Mouse (Mus musculus) MEL (cell line): ENCODE results near the gene Mepe.

Source experiments
- CHD1 ChIP-seq: IDR thresholded peaks from 2 replicates; pipeline ENCODE4 v1.6.1; 2012; ENCODE audit warnings: low read depth, mild to moderate bottlenecking, inconsistent platforms, low read length, improper control_type of control experiment
- CTCF ChIP-seq, 3 experiments: IDR thresholded peaks in 2 of 3; conservative IDR thresholded peaks in 1 of 3; 2 replicates each; pipeline ENCODE4 v1.5.1; 2011 to 2012; ENCODE audit warnings: low read length in 3 of 3, low read depth in 2 of 3, mild to moderate bottlenecking in 2 of 3, improper control_type of control experiment in 1 of 3, inconsistent platforms in 1 of 3, mixed read lengths in 1 of 3, moderate library complexity in 1 of 3; ENCODE audit not compliant: control insufficient read depth in 1 of 3, insufficient read depth in 1 of 3, poor library complexity in 1 of 3, severe bottlenecking in 1 of 3
- EP300 ChIP-seq, 2 experiments: IDR thresholded peaks; 2 replicates each; pipeline ENCODE4 v1.6.1; 2011; ENCODE audit warnings: improper control_type of control experiment in 2 of 2, low read length in 2 of 2, low read depth in 1 of 2, mild to moderate bottlenecking in 1 of 2
- GABPA ChIP-seq: IDR thresholded peaks from 2 replicates; pipeline ENCODE4 v1.6.1; 2012; ENCODE audit warnings: low read depth, mild to moderate bottlenecking, inconsistent platforms, low read length, improper control_type of control experiment, moderate library complexity
- HCFC1 ChIP-seq: IDR thresholded peaks from 2 replicates; pipeline ENCODE4 v1.6.1; 2012; ENCODE audit warnings: low read depth, mild to moderate bottlenecking, inconsistent platforms, low read length, improper control_type of control experiment, moderate library complexity
- NELFE ChIP-seq: IDR thresholded peaks from 2 replicates; pipeline ENCODE4 v1.6.1; 2011; ENCODE audit warnings: low read depth, low read length, improper control_type of control experiment
- POLR2A ChIP-seq, 2 experiments: IDR thresholded peaks; 2 replicates each; pipeline ENCODE4 v1.6.1; 2011 to 2012; ENCODE audit warnings: low read length in 2 of 2, mild to moderate bottlenecking in 2 of 2, control low read depth in 1 of 2, improper control_type of control experiment in 1 of 2, low read depth in 1 of 2, moderate library complexity in 1 of 2; ENCODE audit not compliant: control insufficient read depth in 1 of 2, insufficient read depth in 1 of 2, poor library complexity in 1 of 2
- RAD21 ChIP-seq: IDR thresholded peaks from 2 replicates; pipeline ENCODE4 v1.6.1; 2011; ENCODE audit warnings: mild to moderate bottlenecking, low read depth, low read length, improper control_type of control experiment
- RCOR1 ChIP-seq: IDR thresholded peaks from 2 replicates; pipeline ENCODE4 v1.6.1; 2012; ENCODE audit warnings: low read depth, mild to moderate bottlenecking, inconsistent platforms, low read length, improper control_type of control experiment
- UBTF ChIP-seq: IDR thresholded peaks from 2 replicates; pipeline ENCODE4 v1.6.1; 2012; ENCODE audit warnings: low read depth, mild to moderate bottlenecking, inconsistent platforms, low read length, improper control_type of control experiment, moderate library complexity, borderline replicate concordance; ENCODE audit not compliant: insufficient read depth
- ZC3H11A ChIP-seq: IDR thresholded peaks from 2 replicates; pipeline ENCODE4 v1.6.1; 2012; ENCODE audit warnings: low read depth, mild to moderate bottlenecking, inconsistent platforms, low read length, improper control_type of control experiment
- ZKSCAN1 ChIP-seq: IDR thresholded peaks from 2 replicates; pipeline ENCODE4 v1.6.1; 2012; ENCODE audit warnings: low read depth, mild to moderate bottlenecking, inconsistent platforms, low read length, improper control_type of control experiment, moderate library complexity

DNA sequence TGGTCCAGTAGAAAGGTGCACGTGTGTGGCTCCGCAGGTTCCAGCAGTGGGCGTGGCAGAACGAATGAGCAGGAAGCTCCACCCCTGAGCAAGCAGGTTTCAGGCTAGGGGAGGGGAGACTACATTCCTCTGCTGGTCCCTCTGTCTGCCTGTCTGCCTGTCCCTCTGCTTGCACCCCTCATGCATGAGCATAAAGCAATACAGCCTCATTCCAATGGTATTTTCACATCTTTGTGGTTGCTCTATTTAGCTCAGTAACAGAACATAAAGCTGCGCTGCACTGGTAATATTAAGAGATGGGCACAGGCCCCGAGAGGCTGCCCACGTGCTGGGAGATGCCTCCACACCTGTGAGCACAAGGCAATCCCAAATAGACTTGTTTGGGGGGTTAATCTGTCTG is 56.5 kb downstream of the Mepe start:
- TF ChIP-seq POLR2A (IDR thresholded peaks at IDR 0.05; ENCODE audit: control insufficient read depth in 1 of 2, insufficient read depth in 1 of 2, low read depth in 1 of 2, low read length in 2 of 2, poor library complexity in 1 of 2) (no peak), RCOR1 (no peak), CTCF (IDR thresholded peaks at IDR 0.05 in 2 of 3, conservative IDR thresholded peaks at IDR 0.05 in 1 of 3; ENCODE audit: control insufficient read depth in 1 of 3, insufficient read depth in 1 of 3, low read depth in 2 of 3, low read length in 3 of 3, poor library complexity in 1 of 3, severe bottlenecking in 1 of 3) (no peak), EP300 (IDR thresholded peaks at IDR 0.05; ENCODE audit: low read depth in 1 of 2, low read length in 2 of 2) (no peak), ZKSCAN1 (no peak), HCFC1 (no peak), RAD21 (no peak), CHD1 (no peak), GABPA (no peak), NELFE (no peak), ZC3H11A (no peak), UBTF (no peak)
